Mouse (Mus musculus): ENCODE results near the gene Cela3b.

Cela3b gene

DNA sequence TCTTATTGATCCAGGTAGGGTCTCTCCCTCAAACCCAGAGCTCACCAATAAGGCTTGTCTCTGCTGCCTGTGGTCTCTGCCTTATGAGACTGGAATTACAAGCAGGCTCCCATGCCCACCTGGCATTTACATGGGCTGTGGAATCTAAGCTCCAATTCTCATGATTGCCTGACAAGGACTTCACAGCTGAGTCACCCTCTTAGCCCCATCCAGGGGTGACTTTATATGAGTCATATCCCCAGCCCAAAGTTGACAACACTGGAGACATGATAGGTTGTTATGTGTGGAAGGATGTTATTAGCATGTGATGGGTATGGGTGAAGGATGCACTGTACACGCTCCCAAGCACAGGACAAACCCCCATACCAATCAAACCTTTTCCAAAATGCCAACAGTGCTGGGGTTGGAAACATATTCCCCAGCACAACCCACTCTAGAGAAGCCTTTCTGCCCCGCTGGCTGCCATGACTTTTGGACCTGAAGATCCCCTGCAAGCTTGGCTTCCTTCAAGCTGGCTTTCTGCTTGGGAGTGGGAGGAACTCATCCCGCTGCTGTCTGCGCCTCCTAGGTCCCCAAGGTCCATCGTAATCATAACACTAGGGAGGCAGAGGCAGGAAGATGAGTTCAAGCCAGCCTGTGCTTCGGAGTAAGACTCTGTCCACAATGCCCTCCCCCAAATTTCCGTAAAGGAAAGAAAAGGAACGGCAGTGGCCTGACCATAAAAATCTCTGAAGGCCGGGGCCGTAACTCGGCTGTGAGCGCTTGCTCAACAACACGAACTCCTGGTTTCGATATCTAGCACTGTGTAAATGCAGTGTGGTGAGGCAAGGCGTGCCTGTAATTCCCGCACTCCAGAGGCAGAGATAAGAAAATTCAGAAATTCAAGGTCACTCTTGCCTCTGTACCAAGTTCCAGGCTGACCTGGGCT lies 58.5 kb downstream of the Cela3b start:
- DNase-seq = no peak

Data from liver (tissue).